Mouse (Mus musculus) layer of hippocampus, adult 2 months (tissue): ENCODE data around the gene Nudt16l1. TPM values are rescaled to one million over a fixed set of nuclear protein-coding genes. Genes with fewer than 3 reads are reported as not detected.
A peak's percentile ranks its signal among the peaks of the same experiment; 100 is the strongest.

ENCODE experiments used
- DNase-seq, 2 experiments: peaks; one replicate each; pipeline ENCODE4 v3.0.0; 2022; ENCODE audit warnings: low spot score in 2 of 2
- H3K27ac ChIP-seq: fragments of 200-600 bp; 2 replicates; pipeline ENCODE4 v1.8.1; 2022
- H3K4me3 ChIP-seq: fragments of 200-600 bp; 2 replicates; pipeline ENCODE4 v1.8.1; 2022; ENCODE audit warnings: mild to moderate bottlenecking
- CTCF ChIP-seq: fragments of 200-600 bp; conservative IDR thresholded peaks from 2 replicates; pipeline ENCODE4 v1.8.1; 2022; ENCODE audit warnings: antibody characterized with exemption, mild to moderate bottlenecking, moderate library complexity
- total RNA-seq, 2 experiments: library from RNA; stranded (reverse); gene quantifications; 2 replicates each; pipeline ENCODE4 v1.2.3; 2021

Gene Nudt16l1
- total RNA-seq, 2 experiments from 2014 or later, result 79.1 to 79.6 TPM

- DNase-seq, result no peak
- Histone ChIP-seq H3K27ac (peak overlapping the region; percentile 55; the same call in 1 of the 2 replicates), H3K4me3 (no peak overlapping the region)
- peak; percentile 18; the same call in 1 of the 2 replicates for TF ChIP-seq CTCF
Observed at GRCm38 (mm10) chr16:4922481-4922880, 16.1 kb upstream of the Nudt16l1 start.

DNA sequence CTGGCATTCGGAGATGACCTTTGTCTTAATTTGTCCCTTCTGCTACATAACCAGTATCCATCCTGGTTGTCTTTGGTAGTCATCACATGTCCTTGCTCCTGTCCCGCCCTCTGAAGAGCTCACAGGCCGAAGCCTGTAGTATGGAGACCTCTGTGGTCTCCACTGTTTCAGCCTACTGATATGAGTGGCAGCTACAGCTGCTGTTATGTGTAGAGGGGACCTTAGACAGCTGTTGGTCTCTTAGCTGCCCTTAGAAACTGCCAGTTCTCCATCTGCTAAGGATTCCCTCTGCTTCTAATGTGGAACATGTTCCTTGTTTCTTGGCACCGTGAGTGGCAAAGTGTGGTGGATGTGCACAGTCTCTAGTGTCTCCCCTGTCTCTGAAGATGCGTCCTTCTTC, 14.6 kb upstream of the Nudt16l1 start:
- DNase-seq, result no peak
- Histone ChIP-seq H3K4me3 (no peak overlapping the region), H3K27ac (peak overlapping the region; percentile 36; the same call in 1 of the 2 replicates)
- no peak for TF ChIP-seq CTCF

- peak overlapping the region; percentile 19; the same call in 1 of the 2 replicates for H3K27ac ChIP-seq
- no peak for TF ChIP-seq CTCF
- DNase-seq, result no peak
- no peak overlapping the region for H3K4me3 ChIP-seq
Observed at GRCm38 (mm10) chr16:4927967-4928366, 10.6 kb upstream of the Nudt16l1 start.

GRCm38 (mm10) chr16:4928474-4928873, 10.1 kb upstream of the Nudt16l1 start:
- TF ChIP-seq CTCF, result no peak
- Histone ChIP-seq H3K27ac (peak overlapping the region; percentile 19; the same call in 1 of the 2 replicates), H3K4me3 (no peak overlapping the region)
- no peak for DNase-seq

DNA sequence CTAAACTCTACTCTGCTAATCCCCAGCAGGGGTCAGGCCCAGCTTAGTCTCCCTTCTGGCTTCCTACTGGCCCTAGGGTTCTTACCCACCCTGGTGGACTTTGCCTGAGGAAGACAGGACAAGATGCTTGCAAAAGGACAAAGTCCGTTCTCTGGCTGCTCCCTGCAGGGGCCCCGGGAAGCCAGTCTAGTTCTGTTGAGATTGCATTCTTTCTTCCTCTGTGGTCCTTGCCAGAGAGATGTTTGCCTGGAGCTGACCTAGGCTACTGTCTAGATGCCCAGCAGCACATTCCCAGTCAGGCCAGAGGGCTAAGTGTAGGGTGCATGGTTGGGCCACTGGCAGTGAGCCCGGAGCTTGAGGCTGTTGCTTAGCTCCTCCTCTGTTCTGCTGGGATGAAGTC, 6.1 kb upstream of the Nudt16l1 start:
- TF ChIP-seq CTCF, result 0 out of 2 replicates have a peak, but pooled peaks have one; percentile 6
- peak overlapping the region; percentile 70 for H3K27ac ChIP-seq
- H3K4me3 ChIP-seq, result no peak overlapping the region
- no peak for DNase-seq

GRCm38 (mm10) chr16:4935430-4935829, 3.1 kb upstream of the Nudt16l1 start:
- DNase-seq, result no peak
- TF ChIP-seq CTCF, result no peak
- Histone ChIP-seq H3K27ac (peak overlapping the region; percentile 70; the same call in 1 of the 2 replicates), H3K4me3 (no peak overlapping the region)

- H3K27ac ChIP-seq, result peak overlapping the region; percentile 96
- no peak overlapping the region for H3K4me3 ChIP-seq
- TF ChIP-seq CTCF, result no peak
- DNase-seq, result no peak
Observed at GRCm38 (mm10) chr16:4935931-4936703, 2.4 kb upstream of the Nudt16l1 start.

- Histone ChIP-seq H3K27ac (peak overlapping the region; percentile 96), H3K4me3 (no peak overlapping the region)
- no peak for DNase-seq
- TF ChIP-seq CTCF, result no peak
Observed at GRCm38 (mm10) chr16:4937351-4938190, 990 bp upstream of the Nudt16l1 start.

DNA sequence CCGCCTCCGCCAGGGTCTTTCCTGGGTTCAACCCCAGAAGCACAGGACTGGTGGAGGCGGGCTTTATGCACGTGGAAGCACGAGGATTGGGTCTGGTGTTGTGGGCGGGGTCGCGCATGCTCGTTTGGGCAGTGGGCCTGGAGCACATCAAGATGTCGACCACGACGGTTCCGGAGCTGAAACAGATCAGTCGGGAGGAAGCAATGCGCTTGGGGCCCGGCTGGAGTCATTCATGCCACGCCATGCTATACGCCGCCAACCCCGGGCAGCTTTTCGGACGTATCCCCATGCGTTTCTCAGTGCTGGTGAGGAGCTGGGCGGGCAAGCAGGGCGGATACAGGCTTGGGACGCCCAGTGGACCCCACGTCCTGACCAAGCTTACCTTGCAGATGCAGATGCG, 428 bp downstream of the Nudt16l1 start:
- H3K4me3 ChIP-seq, result peak overlapping the region; percentile 80
- peak; percentile 97 for DNase-seq
- peak overlapping the region; percentile 96 for H3K27ac ChIP-seq
- no peak; the same call in 1 of the 2 replicates for TF ChIP-seq CTCF

GRCm38 (mm10) chr16:4939412-4939811, 851 bp downstream of the Nudt16l1 start:
- peak overlapping the region; percentile 96 for H3K27ac ChIP-seq
- peak overlapping the region; percentile 80 for H3K4me3 ChIP-seq
- no peak for TF ChIP-seq CTCF
- DNase-seq, result no peak

DNA sequence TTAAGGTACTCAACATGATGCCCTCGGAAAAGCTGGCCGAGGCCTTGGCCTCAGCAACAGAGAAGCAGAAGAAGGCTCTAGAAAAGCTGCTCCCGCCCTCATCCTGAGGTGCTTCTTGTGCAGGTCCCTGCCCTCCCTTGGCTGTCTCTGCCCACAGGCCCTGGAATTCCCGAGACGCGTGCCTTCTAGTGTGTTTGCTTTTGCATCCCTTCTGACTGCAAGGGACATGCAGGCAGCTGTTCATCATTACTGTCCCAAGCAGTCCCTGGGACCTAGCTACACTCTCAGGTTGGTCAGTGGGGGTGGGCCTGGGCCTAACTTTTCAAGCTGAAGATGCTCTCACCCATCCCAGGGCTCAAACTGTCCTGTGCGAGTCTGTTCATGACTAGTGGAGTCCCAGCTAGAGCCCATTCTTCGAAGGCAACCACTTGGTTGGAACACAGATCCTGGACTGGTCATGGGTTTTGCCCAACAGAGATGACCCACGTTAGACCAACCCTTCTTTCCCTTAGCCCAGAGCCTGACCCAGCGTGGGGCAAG, 1.8 kb downstream of the Nudt16l1 start:
- TF ChIP-seq CTCF, result no peak
- no peak for DNase-seq
- Histone ChIP-seq H3K4me3 (peak overlapping the region; percentile 80), H3K27ac (peak overlapping the region; percentile 96; the same call in 1 of the 2 replicates)

GRCm38 (mm10) chr16:4941016-4941415, 2.5 kb downstream of the Nudt16l1 start:
- Histone ChIP-seq H3K4me3 (no peak overlapping the region), H3K27ac (peak overlapping the region; percentile 10; the same call in 1 of the 2 replicates)
- DNase-seq, result no peak
- TF ChIP-seq CTCF, result no peak

DNA sequence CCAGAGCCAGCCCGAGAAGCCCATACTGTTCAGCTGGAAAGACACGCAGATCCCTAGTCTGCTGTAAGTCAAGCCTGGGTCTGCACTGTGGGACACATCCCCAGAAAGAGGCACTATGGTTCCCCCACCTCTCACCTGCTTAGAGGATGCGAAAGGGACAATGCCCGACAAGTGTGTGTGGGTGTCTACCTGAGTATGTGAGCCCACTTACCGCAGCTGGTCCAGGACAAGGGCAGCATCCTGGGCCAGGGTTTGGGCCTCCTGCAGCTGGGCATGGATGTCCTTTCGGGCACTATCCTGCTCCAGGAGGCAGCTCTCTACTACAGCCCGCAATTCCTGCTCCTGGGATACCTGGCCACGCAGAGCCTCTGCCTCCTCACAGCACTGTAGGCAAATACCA, 4.3 kb downstream of the Nudt16l1 start:
- DNase-seq, result no peak
- no peak for TF ChIP-seq CTCF

More for the DNA sequence above, 4.3 kb downstream of the Nudt16l1 start:
- no peak overlapping the region for H3K4me3 ChIP-seq
- H3K27ac ChIP-seq, result no peak overlapping the region
